Mouse (Mus musculus): Measurements from ENCODE around the gene Pold4. TPM values are rescaled to one million over a fixed set of nuclear protein-coding genes. Genes with fewer than 3 reads are reported as not detected.

Gene Pold4
- total RNA-seq (2023), result 100 to 1,000 TPM; 198 to 208 TPM

GRCm38 (mm10) chr19:4231253-4232185 lies at the start of gene Pold4:
Gene Pold4 (plus strand): TSS chr19:4231899.

DNA sequence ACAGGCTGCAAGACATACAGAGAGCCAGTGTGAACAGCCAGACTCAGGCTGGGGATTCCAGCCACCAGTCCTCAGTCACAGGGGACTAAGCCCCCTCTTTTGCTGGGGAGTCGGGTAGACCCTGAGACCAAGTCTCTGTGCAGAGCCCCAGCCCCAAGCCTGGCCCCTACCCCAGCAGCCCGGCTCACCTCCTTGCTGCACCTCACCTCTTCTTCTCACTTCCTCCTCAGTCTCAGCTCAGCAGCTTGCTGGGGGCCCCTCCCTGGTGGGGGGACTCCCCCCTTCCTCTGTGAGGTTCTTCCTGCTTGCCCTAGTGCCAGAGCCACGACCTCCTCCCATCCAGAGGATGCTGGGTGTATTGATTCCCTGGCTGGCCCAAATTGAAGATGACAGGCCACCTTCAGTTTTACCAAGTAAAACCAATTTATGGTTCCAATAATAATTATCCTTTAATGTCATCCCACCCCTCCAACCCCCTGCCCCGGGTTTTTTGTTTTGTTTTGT lies 40.8 kb upstream of the Pold4 start, which contains the start of gene Tbc1d10c:
Tbc1d10c (minus strand) TSS at position 454 of the 504 bp plus-strand sequence.

GRCm38 (mm10) chr19:4191528-4192250 lies 40.0 kb upstream of the Pold4 start, which contains the start of gene Ppp1ca:
Gene Ppp1ca (plus strand): TSS chr19:4192065.

GRCm38 (mm10) chr19:4201291-4201909 lies 30.3 kb upstream of the Pold4 start, which contains the start of gene Rad9a:
Gene Rad9a (minus strand): TSS chr19:4201662.

DNA sequence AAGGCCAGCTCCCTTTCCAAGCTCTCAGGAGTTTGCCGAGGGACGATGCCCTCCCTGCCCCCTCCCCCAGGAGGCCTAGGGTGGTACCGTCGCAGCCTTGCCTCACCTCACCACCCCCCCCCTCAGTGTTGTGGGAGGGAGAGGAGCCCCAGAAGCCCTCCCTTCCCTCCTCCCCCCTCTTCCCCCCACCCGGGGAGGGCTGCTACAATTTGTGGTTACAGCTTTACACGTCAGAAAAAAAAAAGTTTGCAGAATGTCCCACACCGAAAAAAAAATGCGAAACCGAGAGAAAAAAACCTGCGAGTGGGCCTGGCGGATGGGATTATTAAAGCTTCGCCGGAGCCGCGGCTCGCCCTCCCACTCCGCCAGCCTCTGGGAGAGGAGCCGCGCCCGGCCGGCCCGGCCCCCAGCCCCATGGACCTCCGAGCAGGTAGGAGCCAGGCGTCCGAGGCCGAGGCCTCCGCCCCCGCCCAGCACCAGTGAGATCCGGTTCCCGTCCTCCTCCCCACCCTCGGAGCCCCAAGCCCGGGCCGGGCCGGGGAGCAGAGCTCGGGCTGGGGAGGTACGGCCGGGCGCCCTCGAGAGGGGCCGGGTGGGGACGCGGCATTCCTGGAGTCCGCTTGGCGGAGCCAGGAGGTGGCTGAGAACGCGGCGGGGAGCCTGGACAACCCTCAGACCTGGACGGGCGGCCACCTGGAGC lies 17.5 kb upstream of the Pold4 start, which contains the start of the genes Clcf1 and AC109138.7:
Clcf1 (plus strand) TSS at position 168 of the 700 bp plus-strand sequence.
AC109138.7 (plus strand) TSS at position 287 of the 700 bp plus-strand sequence.

GRCm38 (mm10) chr19:4268566-4269361 lies 37.1 kb downstream of the Pold4 start, which contains the start of gene Ssh3:
Gene Ssh3 (minus strand): TSS chr19:4269180.

DNA sequence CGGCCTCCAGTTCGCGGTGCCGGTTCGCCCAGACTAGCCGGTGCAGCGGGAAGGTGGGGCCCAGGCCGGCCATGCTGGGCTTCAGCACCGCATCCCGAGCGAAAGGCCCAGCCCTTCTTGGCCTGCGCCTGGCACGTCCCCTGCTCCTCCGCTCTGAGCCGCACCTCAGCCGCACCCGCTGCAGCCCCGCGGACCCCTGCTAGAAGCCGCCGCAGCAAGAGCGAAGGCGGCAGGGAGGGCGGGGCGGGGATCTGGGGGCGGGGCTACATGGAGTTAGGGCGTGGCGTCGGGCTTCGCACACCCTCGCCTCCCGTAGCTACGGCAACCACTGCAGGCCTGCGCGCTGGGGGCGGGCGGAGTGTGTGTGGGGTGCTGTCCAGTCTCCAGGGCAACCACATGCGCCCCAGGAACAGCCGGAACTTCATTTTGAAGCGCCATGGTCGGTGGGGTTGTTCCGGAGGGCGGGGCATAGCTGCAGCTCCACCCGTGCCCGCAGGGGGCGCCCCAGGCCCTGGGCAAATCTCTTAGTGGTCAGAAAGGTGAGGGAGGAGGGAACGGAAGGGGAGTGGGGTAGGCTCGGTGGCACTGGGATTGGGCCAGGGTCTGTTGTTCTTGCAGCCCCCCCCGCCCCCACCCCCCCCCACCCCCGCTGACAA lies 51.3 kb downstream of the Pold4 start, which contains the start of gene Ankrd13d:
Ankrd13d (minus strand) TSS at position 240 of the 656 bp plus-strand sequence.

Other genes starting within 250 kb of the Pold4 start
- not detected for gene Acy3, start 245.3 kb upstream of the Pold4 start, total RNA-seq (2023)
- not detected for gene Tbx10, start 239.1 kb upstream of the Pold4 start, total RNA-seq (2023)
- gene Nudt8, start 231.3 kb upstream of the Pold4 start, total RNA-seq (2023), result 10 to 100 TPM; 24.9 to 29.1 TPM
- gene Gm49405, start 231.3 kb upstream of the Pold4 start, total RNA-seq (2023), result 1 to 10 TPM; 5.3 to 6.7 TPM
- 10 to 100 TPM; 11.0 to 13.3 TPM for gene Doc2g, start 228.6 kb upstream of the Pold4 start, total RNA-seq (2023)
- 10 to 100 TPM; 80.9 to 93.3 TPM for gene Ndufv1, start 219.1 kb upstream of the Pold4 start, total RNA-seq (2023)
- 100 to 1,000 TPM; 131 to 150 TPM for gene Gstp1, start 193.9 kb upstream of the Pold4 start, total RNA-seq (2023)
- 10 to 100 TPM; 11.4 to 26.4 TPM for gene Gstp2, start 185.9 kb upstream of the Pold4 start, total RNA-seq (2023)
- not detected for gene Gstp3, start 172.3 kb upstream of the Pold4 start, total RNA-seq (2023)
- gene Cabp2, start 150.3 kb upstream of the Pold4 start, total RNA-seq (2023), result not detected
- gene Cdk2ap2, start 134.7 kb upstream of the Pold4 start, total RNA-seq (2023), result 100 to 1,000 TPM; 114 to 121 TPM
- gene Pitpnm1, start 131.9 kb upstream of the Pold4 start, total RNA-seq (2023), result 100 to 1,000 TPM; 227 to 233 TPM
- gene Aip, start 106.0 kb upstream of the Pold4 start, total RNA-seq (2023), result 100 to 1,000 TPM; 101 to 110 TPM
- gene Gpr152, start 92.1 kb upstream of the Pold4 start, total RNA-seq (2023), result 1 to 10 TPM in 1 of 2 experiments, under 1 TPM in 1; 0.93 to 1.0 TPM
- 1 to 10 TPM; 1.6 to 2.2 TPM for gene Cabp4, start 87.9 kb upstream of the Pold4 start, total RNA-seq (2023)
- 100 to 1,000 TPM; 148 to 156 TPM for gene Coro1b, start 83.3 kb upstream of the Pold4 start, total RNA-seq (2023)
- 100 to 1,000 TPM; 391 to 415 TPM for gene Ptprcap, start 78.3 kb upstream of the Pold4 start, total RNA-seq (2023)
- 10 to 100 TPM; 47.4 to 56.4 TPM for gene Rps6kb2, start 68.5 kb upstream of the Pold4 start, total RNA-seq (2023)
- gene Carns1, start 56.4 kb upstream of the Pold4 start, total RNA-seq (2023), result 100 to 1,000 TPM in 1 of 2 experiments, 10 to 100 TPM in 1; 89.2 to 117 TPM
- 100 to 1,000 TPM; 315 to 328 TPM for gene Tbc1d10c, start 40.6 kb upstream of the Pold4 start, total RNA-seq (2023)
- gene Ppp1ca, start 39.8 kb upstream of the Pold4 start, total RNA-seq (2023), result 100 to 1,000 TPM; 431 to 450 TPM
- gene Rad9a, start 30.2 kb upstream of the Pold4 start, total RNA-seq (2023), result 10 to 100 TPM; 65.9 to 73.4 TPM
- gene Clcf1, start 17.7 kb upstream of the Pold4 start, total RNA-seq (2023), result 100 to 1,000 TPM; 161 to 176 TPM
- not detected for gene AC109138.7, start 17.5 kb upstream of the Pold4 start, total RNA-seq (2023)
- gene Ssh3, start 37.3 kb downstream of the Pold4 start, total RNA-seq (2023), result 10 to 100 TPM; 32.2 to 32.4 TPM
- 10 to 100 TPM; 28.2 to 32.6 TPM for gene Ankrd13d, start 51.2 kb downstream of the Pold4 start, total RNA-seq (2023)
- 100 to 1,000 TPM; 584 to 625 TPM for gene Grk2, start 74.3 kb downstream of the Pold4 start, total RNA-seq (2023)
- gene Kdm2a, start 166.4 kb downstream of the Pold4 start, total RNA-seq (2023), result 100 to 1,000 TPM; 257 to 283 TPM
- gene Rhod, start 207.5 kb downstream of the Pold4 start, total RNA-seq (2023), result not detected
- under 1 TPM in 1 of 2 experiments, not detected in 1; 0.15 TPM for gene Syt12, start 245.5 kb downstream of the Pold4 start, total RNA-seq (2023)

Data from B cell, adult 67 days (primary cell).